Mouse (Mus musculus) erythroblast, embryonic 14.5 days (primary cell): ENCODE results near the gene Zbtb4. TPM values are rescaled to one million over a fixed set of nuclear protein-coding genes. Genes with fewer than 3 reads are reported as not detected.
A peak's percentile ranks its signal among the peaks of the same experiment; 100 is the strongest.

ENCODE experiments used
- H3K27me3 ChIP-seq: 2 replicates; pipeline ENCODE4 v1.6.1; 2012; ENCODE audit warnings: inconsistent platforms; ENCODE audit not compliant: control insufficient read depth
- H3K36me3 ChIP-seq: 2 replicates; pipeline ENCODE4 v1.6.1; 2012; ENCODE audit warnings: mild to moderate bottlenecking, inconsistent platforms; ENCODE audit not compliant: control insufficient read depth
- H3K4me1 ChIP-seq: 2 replicates; pipeline ENCODE4 v1.6.1; 2012; ENCODE audit warnings: inconsistent platforms; ENCODE audit not compliant: control insufficient read depth
- H3K4me3 ChIP-seq: replicated peaks from 2 replicates; pipeline ENCODE3; 2012; ENCODE audit warnings: moderate library complexity, mild to moderate bottlenecking, inconsistent platforms
- H3K9me3 ChIP-seq: 2 replicates; pipeline ENCODE4 v1.6.1; 2012; ENCODE audit warnings: low read length, inconsistent platforms, mixed read lengths; ENCODE audit not compliant: control insufficient read depth
- GATA1 ChIP-seq: IDR thresholded peaks from 2 replicates; pipeline ENCODE4 v1.6.1; 2012; ENCODE audit warnings: low read length, inconsistent platforms, mixed read lengths
- TAL1 ChIP-seq: IDR thresholded peaks from 3 replicates; pipeline ENCODE4 v1.6.1; 2012; ENCODE audit warnings: low read length, inconsistent platforms, mixed read lengths
- polyA plus RNA-seq: library from polyadenylated mRNA; stranded (reverse); fragments of >175 nt; gene quantifications from 2 replicates; pipeline ENCODE4 v1.2.3, GENCODE M21; 2012

Gene Zbtb4
- polyA plus RNA-seq, 1 experiment = 0.07 TPM

- TF ChIP-seq GATA1 (no peak), TAL1 (no peak)
- H3K27me3 ChIP-seq = peaks cover 18% of the 10 kb centered on the region
These were observed 53.2 kb downstream of the Zbtb4 start for GRCm38 (mm10) chr11:69818871-69819270.

GRCm38 (mm10) chr11:69822080-69822479 lies 56.4 kb downstream of the Zbtb4 start, which contains the start of gene Spem1:
TSS of gene Spem1 (minus strand) at chr11:69822180.
- Histone ChIP-seq H3K4me1 (peaks cover 3% of the 10 kb centered on the region; the same call in 1 of the 2 replicates), H3K27me3 (peaks cover 11% of the 10 kb centered on the region), H3K9me3 (peaks cover 9% of the 10 kb centered on the region), H3K36me3 (peaks cover 13% of the 10 kb centered on the region), H3K4me3 (no peak within 1 kb of the TSS)
- TF ChIP-seq TAL1 = no peak
- TF ChIP-seq GATA1 = no peak

More at GRCm38 (mm10) chr11:69818871-69819270, 53.2 kb downstream of the Zbtb4 start:
- H3K36me3 ChIP-seq = no peaks in the 10 kb centered on the region
- H3K9me3 ChIP-seq = peaks cover 11% of the 10 kb centered on the region
- H3K4me3 ChIP-seq = no peak overlapping the region
- H3K4me1 ChIP-seq = no peaks in the 10 kb centered on the region

- Histone ChIP-seq H3K27me3 (peaks cover 9% of the 10 kb centered on the region), H3K4me1 (peaks cover 3% of the 10 kb centered on the region; the same call in 1 of the 2 replicates), H3K9me3 (0 out of 2 replicates have a peak, but pooled peaks cover 3% of the 10 kb centered on the region), H3K4me3 (no peak overlapping the region), H3K36me3 (peaks cover 15% of the 10 kb centered on the region)
- TF ChIP-seq TAL1 (no peak), GATA1 (no peak)
These were observed 57.7 kb downstream of the Zbtb4 start for GRCm38 (mm10) chr11:69823456-69823855.

- H3K27me3 ChIP-seq = peaks cover 26% of the 10 kb centered on the region
- H3K36me3 ChIP-seq = peaks cover 15% of the 10 kb centered on the region
- H3K9me3 ChIP-seq = 0 out of 2 replicates have a peak, but pooled peaks cover 3% of the 10 kb centered on the region
- TF ChIP-seq GATA1 = no peak
- TF ChIP-seq TAL1 = no peak
- no peak overlapping the region for H3K4me3 ChIP-seq
- peaks cover 29% of the 10 kb centered on the region for H3K4me1 ChIP-seq
These were observed 63.1 kb downstream of the Zbtb4 start for GRCm38 (mm10) chr11:69828832-69829231.

- Histone ChIP-seq H3K4me3 (peak overlapping the region; percentile 52), H3K4me1 (peaks cover 63% of the 10 kb centered on the region), H3K9me3 (peaks cover 2% of the 10 kb centered on the region; the same call in 1 of the 2 replicates), H3K27me3 (peaks cover 64% of the 10 kb centered on the region), H3K36me3 (no peaks in the 10 kb centered on the region)
- no peak for TF ChIP-seq TAL1
- no peak for TF ChIP-seq GATA1
These were observed 67.8 kb downstream of the Zbtb4 start for GRCm38 (mm10) chr11:69833554-69833953.

Other genes starting within 250 kb of the Zbtb4 start
- gene Dnah2, start 216.8 kb upstream of the Zbtb4 start, polyA plus RNA-seq = 0.04 TPM in 1 of 2 replicates, not detected in the other
- 0.15 and 0.20 TPM in 2 replicates for gene Efnb3, start 205.7 kb upstream of the Zbtb4 start, polyA plus RNA-seq
- gene Wrap53, start 185.7 kb upstream of the Zbtb4 start, polyA plus RNA-seq = 3.8 and 7.2 TPM in 2 replicates
- gene Trp53, start 185.6 kb upstream of the Zbtb4 start, polyA plus RNA-seq = 4.1 and 4.3 TPM in 2 replicates
- 8.1 and 9.1 TPM in 2 replicates for gene Atp1b2, start 160.0 kb upstream of the Zbtb4 start, polyA plus RNA-seq
- 0.02 TPM in 1 of 2 replicates, not detected in the other for gene Shbg, start 148.0 kb upstream of the Zbtb4 start, polyA plus RNA-seq
- not detected in 2 replicates for gene Sat2, start 143.9 kb upstream of the Zbtb4 start, polyA plus RNA-seq
- 9.7 and 10.3 TPM in 2 replicates for gene Fxr2, start 132.9 kb upstream of the Zbtb4 start, polyA plus RNA-seq
- not detected in 2 replicates for gene Sox15, start 110.6 kb upstream of the Zbtb4 start, polyA plus RNA-seq
- gene Mpdu1, start 103.3 kb upstream of the Zbtb4 start, polyA plus RNA-seq = 3.9 and 4.3 TPM in 2 replicates
- gene Cd68, start 99.8 kb upstream of the Zbtb4 start, polyA plus RNA-seq = 0.60 and 0.78 TPM in 2 replicates
- 27.9 and 30.9 TPM in 2 replicates for gene Eif4a1, start 93.5 kb upstream of the Zbtb4 start, polyA plus RNA-seq
- gene Senp3, start 83.8 kb upstream of the Zbtb4 start, polyA plus RNA-seq = 5.4 and 5.6 TPM in 2 replicates
- gene Tnfsf13, start 80.1 kb upstream of the Zbtb4 start, polyA plus RNA-seq = not detected in 2 replicates
- 0.02 TPM in 1 of 2 replicates, not detected in the other for gene Tnfsf12, start 70.1 kb upstream of the Zbtb4 start, polyA plus RNA-seq
- not detected in 2 replicates for gene Tnfsfm13, start 69.8 kb upstream of the Zbtb4 start, polyA plus RNA-seq
- 14.2 and 14.3 TPM in 2 replicates for gene Polr2a, start 7.3 kb upstream of the Zbtb4 start, polyA plus RNA-seq
- not detected in 2 replicates for gene Slc35g3, start 3.9 kb upstream of the Zbtb4 start, polyA plus RNA-seq
- gene Chrnb1, start 30.0 kb downstream of the Zbtb4 start, polyA plus RNA-seq = not detected in 2 replicates
- gene Fgf11, start 35.9 kb downstream of the Zbtb4 start, polyA plus RNA-seq = 0.01 TPM in 1 of 2 replicates, not detected in the other
- gene Tmem102, start 39.7 kb downstream of the Zbtb4 start, polyA plus RNA-seq = 0.05 TPM in 1 of 2 replicates, not detected in the other
- gene Gm39566, start 49.4 kb downstream of the Zbtb4 start, polyA plus RNA-seq = not detected in 2 replicates
- gene Spem2, start 52.6 kb downstream of the Zbtb4 start, polyA plus RNA-seq = not detected in 2 replicates
- gene Spem1, start 56.3 kb downstream of the Zbtb4 start, polyA plus RNA-seq = not detected in 2 replicates
- gene Nlgn2, start 71.9 kb downstream of the Zbtb4 start, polyA plus RNA-seq = 0.13 and 0.16 TPM in 2 replicates
- gene Tmem256, start 72.6 kb downstream of the Zbtb4 start, polyA plus RNA-seq = 204 and 212 TPM in 2 replicates
- 3.6 and 4.4 TPM in 2 replicates for gene Plscr3, start 80.5 kb downstream of the Zbtb4 start, polyA plus RNA-seq
- gene Tnk1, start 92.8 kb downstream of the Zbtb4 start, polyA plus RNA-seq = 0.94 and 1.1 TPM in 2 replicates
- not detected in 2 replicates for gene Tmem95, start 112.1 kb downstream of the Zbtb4 start, polyA plus RNA-seq
- gene Kctd11, start 115.5 kb downstream of the Zbtb4 start, polyA plus RNA-seq = 0.02 and 0.08 TPM in 2 replicates
- 0.23 and 0.37 TPM in 2 replicates for gene Acap1, start 129.6 kb downstream of the Zbtb4 start, polyA plus RNA-seq
- gene 2810408A11Rik, start 135.1 kb downstream of the Zbtb4 start, polyA plus RNA-seq = 0.14 and 0.18 TPM in 2 replicates
- 5.0 and 5.1 TPM in 2 replicates for gene Neurl4, start 135.2 kb downstream of the Zbtb4 start, polyA plus RNA-seq
- 90.4 and 109 TPM in 2 replicates for gene Gps2, start 148.0 kb downstream of the Zbtb4 start, polyA plus RNA-seq
- gene Eif5a, start 156.0 kb downstream of the Zbtb4 start, polyA plus RNA-seq = 295 and 310 TPM in 2 replicates
- 0.29 and 0.38 TPM in 2 replicates for gene Ybx2, start 169.9 kb downstream of the Zbtb4 start, polyA plus RNA-seq
- gene Slc2a4, start 182.3 kb downstream of the Zbtb4 start, polyA plus RNA-seq = 6.0 and 7.7 TPM in 2 replicates
- not detected in 2 replicates for gene Cldn7, start 198.9 kb downstream of the Zbtb4 start, polyA plus RNA-seq
- gene Ctdnep1, start 215.2 kb downstream of the Zbtb4 start, polyA plus RNA-seq = 23.2 and 28.5 TPM in 2 replicates
- gene Elp5, start 216.6 kb downstream of the Zbtb4 start, polyA plus RNA-seq = 1.5 and 1.9 TPM in 2 replicates
- 50.2 and 55.8 TPM in 2 replicates for gene Gabarap, start 225.2 kb downstream of the Zbtb4 start, polyA plus RNA-seq
- gene Phf23, start 229.9 kb downstream of the Zbtb4 start, polyA plus RNA-seq = 4.5 and 5.5 TPM in 2 replicates
- 0.48 and 0.76 TPM in 2 replicates for gene Dvl2, start 234.7 kb downstream of the Zbtb4 start, polyA plus RNA-seq
- gene Acadvl, start 249.5 kb downstream of the Zbtb4 start, polyA plus RNA-seq = 2.9 and 3.2 TPM in 2 replicates